Mouse (Mus musculus): ENCODE data around the gene Cog8. TPM values are rescaled to one million over a fixed set of nuclear protein-coding genes. Genes with fewer than 3 reads are reported as not detected.

The Cog8 gene
- polyA plus RNA-seq, 1 experiment from 2014 or later = 32.8 TPM

DNA sequence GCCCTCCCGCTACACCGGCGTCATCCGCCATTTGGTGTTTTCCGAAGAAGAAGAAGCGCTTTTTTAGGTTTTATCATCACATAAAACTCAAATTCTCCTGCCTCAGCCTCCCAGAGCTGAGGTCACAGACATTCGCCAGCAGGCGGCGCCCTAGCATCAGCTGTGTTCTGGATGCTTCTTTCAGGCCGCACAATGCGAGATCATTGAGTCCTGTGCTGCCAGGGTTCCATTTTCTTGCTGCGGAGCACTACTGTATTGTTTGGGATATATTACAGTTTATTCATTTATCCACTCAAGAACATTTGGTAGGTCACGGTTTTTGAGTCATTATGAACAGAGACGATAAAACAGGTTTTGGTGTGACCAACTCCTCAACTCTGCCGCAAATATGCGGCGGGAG is 28.9 kb upstream of the Cog8 start:
- Histone ChIP-seq H3K27me3 (replicated peaks; ENCODE audit: control insufficient read depth, insufficient read depth, low read length) (no peaks in the 10 kb centered on the region), H3K4me1 (ENCODE audit: control insufficient read depth, insufficient read depth, low read length) (no peaks in the 10 kb centered on the region), H3K36me3 (ENCODE audit: control insufficient read depth, insufficient read depth, low read length) (peaks cover 86% of the 10 kb centered on the region), H3K9ac (ENCODE audit: low read depth, low read length) (no peak overlapping the region), H3K27ac (replicated peaks; ENCODE audit: low read depth, low read length) (no peak overlapping the region), H3K4me2 (ENCODE audit: low read depth, low read length) (no peak overlapping the region), H3K4me3 (ENCODE audit: low read depth, low read length) (no peak overlapping the region), H3K9me3 (ENCODE audit: control insufficient read depth, low read length) (no peaks in the 10 kb centered on the region)
- DNase-seq (ENCODE audit: low spot score) (no peak), ATAC-seq (ENCODE audit: low read depth) (no peak)
- 98% methylated on average over 17 of the region's 17 CpGs for WGBS

GRCm38 (mm10) chr8:107076239-107076888 is 19.9 kb upstream of the Cog8 start:
- H3K27ac ChIP-seq (replicated peaks; ENCODE audit: low read depth, low read length) = no peak overlapping the region
- no peaks in the 10 kb centered on the region for H3K27me3 ChIP-seq (replicated peaks; ENCODE audit: control insufficient read depth, insufficient read depth, low read length)
- H3K4me1 ChIP-seq (ENCODE audit: control insufficient read depth, insufficient read depth, low read length) = no peaks in the 10 kb centered on the region
- WGBS = 92% methylated on average over 7 of the region's 7 CpGs
- no peak overlapping the region for H3K4me2 ChIP-seq (ENCODE audit: low read depth, low read length)
- no peak overlapping the region for H3K9ac ChIP-seq (ENCODE audit: low read depth, low read length)
- DNase-seq (ENCODE audit: low spot score) = no peak
- H3K4me3 ChIP-seq (ENCODE audit: low read depth, low read length) = no peak overlapping the region
- peaks cover 90% of the 10 kb centered on the region for H3K36me3 ChIP-seq (ENCODE audit: control insufficient read depth, insufficient read depth, low read length)
- ATAC-seq (ENCODE audit: low read depth) = no peak
- no peaks in the 10 kb centered on the region for H3K9me3 ChIP-seq (ENCODE audit: control insufficient read depth, low read length)

- no peak overlapping the region for H3K27ac ChIP-seq (replicated peaks; ENCODE audit: low read depth, low read length)
- 67% methylated on average over 1 of the region's 1 CpGs for WGBS
- H3K9ac ChIP-seq (ENCODE audit: low read depth, low read length) = no peak overlapping the region
- ATAC-seq (ENCODE audit: low read depth) (no peak), DNase-seq (ENCODE audit: low spot score) (no peak)
- peaks cover 91% of the 10 kb centered on the region for H3K36me3 ChIP-seq (ENCODE audit: control insufficient read depth, insufficient read depth, low read length)
- no peaks in the 10 kb centered on the region for H3K9me3 ChIP-seq (ENCODE audit: control insufficient read depth, low read length)
- H3K27me3 ChIP-seq (replicated peaks; ENCODE audit: control insufficient read depth, insufficient read depth, low read length) = no peaks in the 10 kb centered on the region
- no peaks in the 10 kb centered on the region for H3K4me1 ChIP-seq (ENCODE audit: control insufficient read depth, insufficient read depth, low read length)
- H3K4me3 ChIP-seq (ENCODE audit: low read depth, low read length) = no peak overlapping the region
- no peak overlapping the region for H3K4me2 ChIP-seq (ENCODE audit: low read depth, low read length)
These were observed 17.6 kb upstream of the Cog8 start for GRCm38 (mm10) chr8:107074128-107074527.

- Histone ChIP-seq H3K9ac (ENCODE audit: low read depth, low read length) (0 out of 2 replicates have a peak overlapping the region, but pooled peaks have one; percentile 9), H3K27ac (replicated peaks; ENCODE audit: low read depth, low read length) (no peak overlapping the region), H3K4me3 (ENCODE audit: low read depth, low read length) (no peak overlapping the region), H3K4me2 (ENCODE audit: low read depth, low read length) (no peak overlapping the region), H3K27me3 (replicated peaks; ENCODE audit: control insufficient read depth, insufficient read depth, low read length) (no peaks in the 10 kb centered on the region), H3K4me1 (ENCODE audit: control insufficient read depth, insufficient read depth, low read length) (no peaks in the 10 kb centered on the region), H3K9me3 (ENCODE audit: control insufficient read depth, low read length) (no peaks in the 10 kb centered on the region), H3K36me3 (ENCODE audit: control insufficient read depth, insufficient read depth, low read length) (peaks cover 91% of the 10 kb centered on the region)
- 72% methylated on average over 4 of the region's 4 CpGs for WGBS
- ATAC-seq (ENCODE audit: low read depth) (no peak; the same call in 1 of the 2 replicates), DNase-seq (ENCODE audit: low spot score) (peak; percentile 29)
These were observed 17.2 kb upstream of the Cog8 start for GRCm38 (mm10) chr8:107073706-107074105.

DNA sequence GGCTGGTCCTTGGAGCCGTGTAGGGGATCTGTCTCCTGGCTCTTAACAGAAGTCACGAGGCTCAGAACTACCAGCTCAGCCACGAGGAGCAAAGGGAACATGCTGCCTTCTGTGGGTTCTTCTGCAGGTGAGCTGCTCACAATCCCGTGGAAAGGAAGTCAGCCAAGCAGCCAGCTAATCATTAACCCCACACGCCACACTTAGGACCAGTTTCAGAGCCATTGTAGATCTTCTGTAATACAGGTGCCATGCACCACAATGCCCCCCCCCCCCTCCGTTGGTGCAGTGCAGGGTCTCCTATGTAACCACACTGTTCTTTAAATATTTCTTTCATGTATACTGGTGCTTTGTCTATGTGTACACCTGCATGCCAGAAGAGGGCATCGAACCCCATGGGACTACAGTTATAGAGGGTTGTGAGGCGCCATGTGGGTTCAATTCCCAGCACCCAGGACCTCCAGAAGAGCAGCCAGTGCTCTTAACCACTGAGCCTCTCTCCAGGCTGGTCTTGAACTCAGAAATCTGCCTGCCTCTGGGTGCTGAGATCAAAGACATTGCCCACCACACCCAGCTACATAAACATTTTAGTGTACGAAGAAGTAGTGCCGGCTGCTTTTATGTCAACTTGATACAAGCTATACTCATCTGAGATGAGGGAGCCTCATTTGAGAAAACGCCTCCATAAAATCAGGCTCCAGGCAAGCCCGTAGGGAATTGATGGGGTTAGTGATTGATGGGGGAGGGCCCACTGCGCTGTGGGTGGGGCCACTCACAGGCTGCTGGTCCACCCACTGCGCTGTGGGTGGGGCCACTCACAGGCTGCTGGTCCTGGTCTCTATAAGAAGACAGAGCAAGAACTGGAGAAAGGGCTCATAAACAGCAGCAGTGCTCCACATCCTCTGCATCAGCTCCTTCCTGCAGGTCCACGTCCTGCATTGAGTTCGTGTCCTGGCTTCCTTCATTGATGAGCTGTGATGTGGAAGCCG is 9.3 kb upstream of the Cog8 start, which contains the start of gene Tmed6:
Gene Tmed6, minus strand, starts transcription at position 134 of the 986 bp plus-strand sequence.
- ATAC-seq (ENCODE audit: low read depth) (no peak), DNase-seq (ENCODE audit: low spot score) (no peak)
- no peak within 1 kb of the TSS for H3K4me2 ChIP-seq (ENCODE audit: low read depth, low read length)
- H3K9me3 ChIP-seq (ENCODE audit: control insufficient read depth, low read length) = no peaks in the 10 kb centered on the region
- H3K4me1 ChIP-seq (ENCODE audit: control insufficient read depth, insufficient read depth, low read length) = no peaks in the 10 kb centered on the region
- no peak within 1 kb of the TSS for H3K27ac ChIP-seq (replicated peaks; ENCODE audit: low read depth, low read length)
- no peak within 1 kb of the TSS for H3K4me3 ChIP-seq (ENCODE audit: low read depth, low read length)
- no peaks in the 10 kb centered on the region for H3K27me3 ChIP-seq (replicated peaks; ENCODE audit: control insufficient read depth, insufficient read depth, low read length)
- H3K9ac ChIP-seq (ENCODE audit: low read depth, low read length) = no peak within 1 kb of the TSS
- peaks cover 22% of the 10 kb centered on the region for H3K36me3 ChIP-seq (ENCODE audit: control insufficient read depth, insufficient read depth, low read length)
- WGBS = 61% methylated on average over 17 of the region's 17 CpGs

DNA sequence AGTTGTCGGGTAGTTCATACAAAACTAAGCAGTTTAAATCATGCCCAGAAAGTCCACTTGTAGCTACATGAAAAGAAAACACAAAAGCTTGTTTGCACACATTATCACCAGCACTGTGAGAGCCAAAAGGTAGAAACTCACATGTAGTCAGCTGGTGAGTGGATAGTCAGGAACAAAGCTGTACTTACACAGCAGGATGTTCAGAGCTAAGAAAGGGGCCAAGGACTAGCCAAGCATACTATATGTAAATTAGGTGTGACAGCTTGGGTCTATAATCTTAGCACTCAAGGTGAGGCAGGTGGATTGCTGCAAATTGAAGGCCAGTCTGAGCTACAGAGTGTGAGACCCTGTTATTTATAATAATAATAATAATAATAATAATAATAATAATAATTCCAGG is 6.1 kb upstream of the Cog8 start:
- WGBS = 83% methylated on average over 1 of the region's 1 CpGs
- no peaks in the 10 kb centered on the region for H3K9me3 ChIP-seq (ENCODE audit: control insufficient read depth, low read length)
- ATAC-seq (ENCODE audit: low read depth) (no peak), DNase-seq (ENCODE audit: low spot score) (no peak)
- H3K4me2 ChIP-seq (ENCODE audit: low read depth, low read length) = no peak overlapping the region
- H3K4me3 ChIP-seq (ENCODE audit: low read depth, low read length) = no peak overlapping the region
- peaks cover 20% of the 10 kb centered on the region for H3K36me3 ChIP-seq (ENCODE audit: control insufficient read depth, insufficient read depth, low read length)
- H3K4me1 ChIP-seq (ENCODE audit: control insufficient read depth, insufficient read depth, low read length) = peaks cover 5% of the 10 kb centered on the region; the same call in 1 of the 2 replicates
- H3K27ac ChIP-seq (replicated peaks; ENCODE audit: low read depth, low read length) = no peak overlapping the region
- no peaks in the 10 kb centered on the region for H3K27me3 ChIP-seq (replicated peaks; ENCODE audit: control insufficient read depth, insufficient read depth, low read length)
- H3K9ac ChIP-seq (ENCODE audit: low read depth, low read length) = no peak overlapping the region

DNA sequence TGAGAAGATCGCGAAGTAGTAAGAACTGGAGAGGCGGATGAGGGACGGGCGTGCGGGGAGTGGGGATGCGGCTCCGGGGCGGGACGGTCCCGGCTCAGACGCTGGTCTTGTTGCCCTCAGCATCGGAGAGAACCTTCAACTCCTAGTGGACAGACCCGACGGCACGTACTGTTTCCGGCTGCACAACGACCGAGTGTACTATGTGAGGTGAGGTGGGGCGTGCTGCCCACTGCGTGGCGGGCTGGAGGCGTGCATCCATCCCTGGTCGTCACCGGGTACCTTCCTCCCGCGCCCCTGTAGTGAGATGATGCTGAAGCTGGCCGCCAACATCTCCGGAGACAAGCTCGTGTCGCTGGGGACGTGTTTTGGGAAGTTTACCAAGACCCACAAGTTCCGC is 482 bp upstream of the Cog8 start:
- no peaks in the 10 kb centered on the region for H3K9me3 ChIP-seq (ENCODE audit: control insufficient read depth, low read length)
- peaks cover 14% of the 10 kb centered on the region for H3K4me1 ChIP-seq (ENCODE audit: control insufficient read depth, insufficient read depth, low read length)
- peak overlapping the region; percentile 90 for H3K4me3 ChIP-seq (ENCODE audit: low read depth, low read length)
- DNase-seq (ENCODE audit: low spot score) (peak; percentile 13), ATAC-seq (ENCODE audit: low read depth) (peak; percentile 51)
- H3K9ac ChIP-seq (ENCODE audit: low read depth, low read length) = peak overlapping the region; percentile 83
- peaks cover 49% of the 10 kb centered on the region for H3K36me3 ChIP-seq (ENCODE audit: control insufficient read depth, insufficient read depth, low read length)
- 1% methylated on average over 13 of the region's 33 CpGs for WGBS
- peak overlapping the region; percentile 67 for H3K4me2 ChIP-seq (ENCODE audit: low read depth, low read length)
- H3K27ac ChIP-seq (replicated peaks; ENCODE audit: low read depth, low read length) = 0 out of 2 replicates have a peak overlapping the region, but pooled peaks have one; percentile 11
- no peaks in the 10 kb centered on the region for H3K27me3 ChIP-seq (replicated peaks; ENCODE audit: control insufficient read depth, insufficient read depth, low read length)

DNA sequence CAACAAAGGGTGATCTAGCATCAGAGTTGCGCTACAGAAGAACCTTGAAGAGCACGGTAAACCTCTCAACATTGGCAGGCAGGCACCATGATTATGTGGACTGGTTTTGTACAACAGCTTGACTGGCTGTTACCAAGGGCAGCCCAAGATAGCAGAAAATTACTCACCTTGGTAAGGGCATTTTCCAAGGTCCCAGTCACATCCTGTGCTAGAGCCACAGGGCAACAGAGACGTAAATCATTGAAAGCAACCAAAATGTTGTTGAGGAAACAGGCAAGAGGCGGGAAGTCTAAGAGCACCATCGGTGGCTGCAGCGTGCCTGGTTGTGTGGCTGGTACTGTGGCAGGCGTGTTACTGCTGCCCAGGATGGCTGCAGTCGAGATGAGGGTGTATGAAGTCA is 4.4 kb downstream of the Cog8 start:
- no peak overlapping the region for H3K9ac ChIP-seq (ENCODE audit: low read depth, low read length)
- H3K4me3 ChIP-seq (ENCODE audit: low read depth, low read length) = no peak overlapping the region
- ATAC-seq (ENCODE audit: low read depth) (no peak), DNase-seq (ENCODE audit: low spot score) (no peak)
- H3K36me3 ChIP-seq (ENCODE audit: control insufficient read depth, insufficient read depth, low read length) = peaks cover 60% of the 10 kb centered on the region
- no peaks in the 10 kb centered on the region for H3K27me3 ChIP-seq (replicated peaks; ENCODE audit: control insufficient read depth, insufficient read depth, low read length)
- no peak overlapping the region for H3K27ac ChIP-seq (replicated peaks; ENCODE audit: low read depth, low read length)
- H3K9me3 ChIP-seq (ENCODE audit: control insufficient read depth, low read length) = no peaks in the 10 kb centered on the region
- no peak overlapping the region for H3K4me2 ChIP-seq (ENCODE audit: low read depth, low read length)
- 97% methylated on average over 8 of the region's 8 CpGs for WGBS
- peaks cover 6% of the 10 kb centered on the region; the same call in 1 of the 2 replicates for H3K4me1 ChIP-seq (ENCODE audit: control insufficient read depth, insufficient read depth, low read length)

All from embryonic facial prominence, embryonic 14.5 days (tissue).